Mouse (Mus musculus): ENCODE data around the gene Gabrb2. TPM values are rescaled to one million over a fixed set of nuclear protein-coding genes. Genes with fewer than 3 reads are reported as not detected.

The Gabrb2 gene
- total and polyA plus RNA-seq, 3 experiments: 0.21 TPM; not detected in 2

Other genes with a start within 250 kb of the Gabrb2 start
- gene Gabra1, start 236.8 kb upstream of the Gabrb2 start, total RNA-seq (2021): under 1 TPM in 1 of 2 experiments, not detected in 1; 0.58 TPM
- not detected in 2 replicates for gene Gabra1, start 236.8 kb upstream of the Gabrb2 start, polyA plus RNA-seq (2012; rRNA removed)
- not detected for gene Gabra6, start 98.7 kb upstream of the Gabrb2 start, total RNA-seq (2021)
- gene Gabra6, start 98.7 kb upstream of the Gabrb2 start, polyA plus RNA-seq (2012; rRNA removed): not detected in 2 replicates

All from adrenal gland, adult 2 months (tissue).